Mouse (Mus musculus): ENCODE results near the gene Pard3.

Pard3 gene

GRCm38 (mm10) chr8:127608541-127609270, 545.0 kb downstream of the Pard3 start:
- no peak for DNase-seq (ENCODE audit: low spot score)

GRCm38 (mm10) chr8:127609316-127609715, 545.6 kb downstream of the Pard3 start:
- no peak for DNase-seq (ENCODE audit: low spot score)

GRCm38 (mm10) chr8:127614206-127614605, 550.5 kb downstream of the Pard3 start:
- peak; percentile 23 for DNase-seq (ENCODE audit: low spot score)

GRCm38 (mm10) chr8:127616681-127617080, 553.0 kb downstream of the Pard3 start:
- no peak for DNase-seq (ENCODE audit: low spot score)

- DNase-seq (ENCODE audit: low spot score): no peak
Observed at GRCm38 (mm10) chr8:127622137-127622536, 558.4 kb downstream of the Pard3 start.

GRCm38 (mm10) chr8:127638232-127639087, 574.8 kb downstream of the Pard3 start:
- no peak for DNase-seq (ENCODE audit: low spot score)

- no peak for DNase-seq (ENCODE audit: low spot score)
Observed at GRCm38 (mm10) chr8:127639088-127639453, 575.4 kb downstream of the Pard3 start.

GRCm38 (mm10) chr8:127655559-127655958, 591.9 kb downstream of the Pard3 start:
- no peak for DNase-seq (ENCODE audit: low spot score)

Measured in left cerebral cortex, adult 11 months (tissue).